Mouse (Mus musculus) heart, postnatal 0 days (tissue): Measurements from ENCODE around the gene Gstm2.

Source experiments
- CTCF ChIP-seq: IDR thresholded peaks from 2 replicates; pipeline ENCODE4 v1.5.1; 2016; ENCODE audit warnings: antibody characterized with exemption, control low read depth, low read depth
- EP300 ChIP-seq: IDR thresholded peaks from 2 replicates; pipeline ENCODE4 v1.6.1; 2016; ENCODE audit warnings: antibody characterized with exemption, low read depth

GRCm38 (mm10) chr3:107972070-107972469 is 14.2 kb downstream of the Gstm2 start:
- TF ChIP-seq CTCF: no peak
- TF ChIP-seq EP300: no peak
